Comparison of ENCODE assay signal across 9 mouse cellular contexts in the genomic region with DNA sequence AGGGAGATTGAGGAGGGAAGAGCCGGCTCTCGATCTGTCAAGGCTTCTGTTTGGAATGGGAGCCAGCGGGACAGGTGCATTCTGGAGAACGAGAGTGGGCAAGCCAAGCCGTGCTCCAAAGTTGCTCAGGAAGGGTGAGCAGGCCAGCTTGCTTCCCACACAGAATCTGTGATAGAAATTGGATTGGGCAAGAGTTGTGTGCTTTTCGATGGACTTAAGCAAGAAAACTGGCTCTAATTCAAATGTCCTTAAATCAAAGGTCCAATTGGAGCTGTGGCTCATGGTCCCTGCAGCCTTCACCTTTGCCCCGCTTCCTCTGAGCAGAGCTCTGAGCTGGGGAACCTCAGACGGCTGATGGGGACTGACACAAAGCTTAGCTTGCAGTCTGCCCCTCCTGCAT. TPM values are rescaled to one million over a fixed set of nuclear protein-coding genes. Genes with fewer than 3 reads are reported as not detected.
A peak's percentile ranks its signal among the peaks of the same experiment; 100 is the strongest.
DNase-seq lines count a peak whose midpoint lies in the region; ATAC-seq and TF ChIP-seq lines count a peak whose summit lies in the region.
"Had no signal": no experiment of that assay in that cellular context is flagged by ENCODE, and none has a peak within 500 bp of the region (broad histone marks: within the 10 kb centered on the region; RNA-seq: fewer than 3 reads in every experiment).

No protein-coding gene starts in this region.

- no peaks in the 10 kb centered on the region for H3K27me3 ChIP-seq in kidney, postnatal 0 days (ENCODE audit: insufficient read depth, low read length)
- no peaks in the 10 kb centered on the region for H3K27me3 ChIP-seq in midbrain, postnatal 0 days (ENCODE audit: insufficient read depth, low read length)

- no peak overlapping the region for H3K4me2 ChIP-seq in kidney, postnatal 0 days (ENCODE audit: low read length)
- H3K4me2 ChIP-seq in midbrain, postnatal 0 days (ENCODE audit: low read depth, low read length, poor library complexity, severe bottlenecking), result no peak overlapping the region

- no peak overlapping the region for H3K4me3 ChIP-seq in kidney, postnatal 0 days (replicated peaks; ENCODE audit: low read depth, low read length)
- no peak overlapping the region for H3K4me3 ChIP-seq in midbrain, postnatal 0 days (ENCODE audit: low read depth, low read length)
- H3K4me3 ChIP-seq: forebrain, embryonic 10.5 days had no signal

- TF ChIP-seq CTCF in kidney, postnatal 0 days (IDR thresholded peaks at IDR 0.05; ENCODE audit: low read depth), result no peak
- no peak for TF ChIP-seq CTCF in midbrain, postnatal 0 days (IDR thresholded peaks at IDR 0.05)

- H3K27ac ChIP-seq in kidney, postnatal 0 days, result no peak overlapping the region
- H3K27ac ChIP-seq in midbrain, postnatal 0 days (ENCODE audit: low read depth, low read length), result no peak overlapping the region

- H3K4me1 ChIP-seq in kidney, postnatal 0 days (replicated peaks; ENCODE audit: insufficient read depth, low read length), result peaks cover 7% of the 10 kb centered on the region; the same call in 1 of the 2 replicates
- no peaks in the 10 kb centered on the region for H3K4me1 ChIP-seq in midbrain, postnatal 0 days (ENCODE audit: insufficient read depth, low read length)

- 65% methylated on average over 8 of the region's 8 CpGs for WGBS in kidney, postnatal 0 days
- WGBS in midbrain, postnatal 0 days, result 85% methylated on average over 8 of the region's 8 CpGs

- H3K36me3 ChIP-seq in kidney, postnatal 0 days (ENCODE audit: insufficient read depth, low read length), result no peaks in the 10 kb centered on the region
- H3K36me3 ChIP-seq in midbrain, postnatal 0 days (ENCODE audit: insufficient read depth, low read length), result no peaks in the 10 kb centered on the region
- H3K36me3 ChIP-seq: forebrain, embryonic 10.5 days had no signal

- DNase-seq in cerebellum, postnatal 10 days, result peak; percentile 31 to 36
- no peak for DNase-seq in cerebellum, adult 11 months
- DNase-seq in ovary, adult 18-20 months (ENCODE audit: low spot score), result peak; percentile 72
- no peak for DNase-seq in ovary, postnatal 10 days (ENCODE audit: low spot score)
- peak; percentile 53 for DNase-seq in kidney, postnatal 0 days (ENCODE audit: low spot score)
- DNase-seq in lung, postnatal 36 days, result peak; percentile 54
- no peak for DNase-seq in midbrain, postnatal 0 days (ENCODE audit: low spot score)
- no peak for DNase-seq in layer of hippocampus, postnatal 36 days

- H3K9me3 ChIP-seq in kidney, postnatal 0 days (replicated peaks; ENCODE audit: low read length), result no peaks in the 10 kb centered on the region
- no peaks in the 10 kb centered on the region for H3K9me3 ChIP-seq in midbrain, postnatal 0 days (ENCODE audit: low read length)
- H3K9me3 ChIP-seq: forebrain, embryonic 10.5 days had no signal

- ATAC-seq in kidney, postnatal 0 days (replicated peaks; ENCODE audit: low FRiP score, low read depth), result no peak; the same call in 1 of the 2 replicates
- no peak for ATAC-seq in midbrain, postnatal 0 days (ENCODE audit: low FRiP score)

- no peak overlapping the region for H3K9ac ChIP-seq in kidney, postnatal 0 days (ENCODE audit: low read depth, low read length)
- no peak overlapping the region for H3K9ac ChIP-seq in midbrain, postnatal 0 days (replicated peaks; ENCODE audit: low read length, poor library complexity, severe bottlenecking)

RNA-seq across cellular contexts. Expression of gene Mical3, which starts 12.6 kb away (rescaled TPM):
- polyA plus RNA-seq in kidney, postnatal 0 days (2015; fragmentation: Nextera tagmentation; extraction: Ambion mirVana), result 6.0 and 6.8 TPM in 2 replicates
- 76.4 and 83.4 TPM in 2 replicates for total RNA-seq in midbrain, postnatal 0 days (2014; rRNA removed)
- 19.0 and 25.0 TPM in 2 replicates for polyA plus RNA-seq in midbrain, postnatal 0 days (2015; fragmentation: Nextera tagmentation; extraction: Ambion mirVana)
- 100 to 1,000 TPM in 1 of 2 experiments, 10 to 100 TPM in 1; 88.3 to 103 TPM for total RNA-seq in layer of hippocampus, postnatal 36 days (2021)

RNA-seq across cellular contexts. Expression of gene Pex26, which starts 40.0 kb away (rescaled TPM):
- 9.8 and 10.1 TPM in 2 replicates for polyA plus RNA-seq in kidney, postnatal 0 days (2015; fragmentation: Nextera tagmentation; extraction: Ambion mirVana)
- 31.2 and 32.6 TPM in 2 replicates for total RNA-seq in midbrain, postnatal 0 days (2014; rRNA removed)
- 12.7 and 13.6 TPM in 2 replicates for polyA plus RNA-seq in midbrain, postnatal 0 days (2015; fragmentation: Nextera tagmentation; extraction: Ambion mirVana)
- total RNA-seq in layer of hippocampus, postnatal 36 days (2021), result 10 to 100 TPM; 11.6 to 11.9 TPM

Comparison
In these comparisons a context has a peak if more than half of its experiments do, and no peak if none do; other contexts are left out.
1. DNase-seq: peak in cerebellum, postnatal 10 days (2 of 2), ovary, adult 18-20 months (single experiment), kidney, postnatal 0 days (single experiment) and lung, postnatal 36 days (single experiment); none in cerebellum, adult 11 months (single experiment), ovary, postnatal 10 days (single experiment), midbrain, postnatal 0 days (single experiment) and layer of hippocampus, postnatal 36 days (0 of 2).